Mouse (Mus musculus): Measurements from ENCODE around the gene Acbd5. TPM values are rescaled to one million over a fixed set of nuclear protein-coding genes. Genes with fewer than 3 reads are reported as not detected.

Acbd5 gene
- total and polyA plus RNA-seq, 3 experiments, result 10.9 to 15.2 (median 13.9) TPM

GRCm38 (mm10) chr2:23042189-23042588 lies 25.8 kb upstream of the Acbd5 start:
- no peaks in the 10 kb centered on the region for H3K27me3 ChIP-seq (replicated peaks)
- TF ChIP-seq TBP (conservative IDR thresholded peaks at IDR 0.05; ENCODE audit: low read depth, low read length) (no peak), USF2 (conservative IDR thresholded peaks at IDR 0.05; ENCODE audit: low read depth, low read length) (no peak), SIN3A (IDR thresholded peaks at IDR 0.05; ENCODE audit: low read length) (no peak)
- no peak for DNase-seq (ENCODE audit: extremely low read depth)
- peaks cover 21% of the 10 kb centered on the region for H3K79me2 ChIP-seq (replicated peaks; ENCODE audit: control insufficient read depth, extremely low read depth, insufficient read depth, poor library complexity, severe bottlenecking)
- no peaks in the 10 kb centered on the region for H3K9me3 ChIP-seq (replicated peaks; ENCODE audit: low read length)
- peaks cover 0 to 2% of the 10 kb centered on the region in 2 experiments for H3K36me3 ChIP-seq (replicated peaks in 1 of 2; ENCODE audit: control insufficient read depth in 1 of 2, insufficient read depth in 1 of 2, low read length in 1 of 2)
- in situ Hi-C loops (cut with MboI; ENCODE audit: low pct_ligation_motif_present, low pct_unique_long_range_greater_than_20kb, low sequenced_read_pairs), result no loop called here
- no peak overlapping the region for H3K9ac ChIP-seq (ENCODE audit: insufficient read depth, low read depth)
- H3K4me2 ChIP-seq (ENCODE audit: insufficient read depth, low read depth, poor library complexity, severe bottlenecking), result no peak overlapping the region
- dilution Hi-C loops (cut with MboI; ENCODE audit: extremely low pct_ligation_motif_present, extremely low pct_unique_long_range_greater_than_20kb, low sequenced_read_pairs), result no loop called here
- H3K27ac ChIP-seq (ENCODE audit: insufficient read depth, low read depth), result no peak overlapping the region
- H3K4me1 ChIP-seq (ENCODE audit: control insufficient read depth in 1 of 2, insufficient read depth in 2 of 2), result peaks cover 7 to 19% of the 10 kb centered on the region in 2 experiments
- H3K4me3 ChIP-seq (replicated peaks in 1 of 3; ENCODE audit: low read depth in 2 of 3, low read length in 2 of 3, poor library complexity in 1 of 3), result no peak overlapping the region

GRCm38 (mm10) chr2:23045703-23046102 lies 22.3 kb upstream of the Acbd5 start:
- Histone ChIP-seq H3K4me2 (ENCODE audit: insufficient read depth, low read depth, poor library complexity, severe bottlenecking) (no peak overlapping the region), H3K27ac (ENCODE audit: insufficient read depth, low read depth) (no peak overlapping the region), H3K9me3 (replicated peaks; ENCODE audit: low read length) (peaks cover 4% of the 10 kb centered on the region), H3K79me2 (replicated peaks; ENCODE audit: control insufficient read depth, extremely low read depth, insufficient read depth, poor library complexity, severe bottlenecking) (no peaks in the 10 kb centered on the region), H3K4me1 (ENCODE audit: control insufficient read depth in 1 of 2, insufficient read depth in 2 of 2) (peaks cover 4 to 8% of the 10 kb centered on the region in 2 experiments), H3K27me3 (replicated peaks) (no peaks in the 10 kb centered on the region), H3K4me3 (replicated peaks in 1 of 3; ENCODE audit: low read depth in 2 of 3, low read length in 2 of 3, poor library complexity in 1 of 3) (no peak overlapping the region), H3K36me3 (replicated peaks in 1 of 2; ENCODE audit: control insufficient read depth in 1 of 2, insufficient read depth in 1 of 2, low read length in 1 of 2) (no peaks in the 10 kb centered on the region), H3K9ac (ENCODE audit: insufficient read depth, low read depth) (no peak overlapping the region)
- in situ Hi-C loops (cut with MboI; ENCODE audit: low pct_ligation_motif_present, low pct_unique_long_range_greater_than_20kb, low sequenced_read_pairs) (no loop called here), dilution Hi-C loops (cut with MboI; ENCODE audit: extremely low pct_ligation_motif_present, extremely low pct_unique_long_range_greater_than_20kb, low sequenced_read_pairs) (no loop called here)
- DNase-seq (ENCODE audit: extremely low read depth), result no peak
- TF ChIP-seq EP300 (IDR thresholded peaks at IDR 0.05; ENCODE audit: low read length), result no peak
- TF ChIP-seq SMC3 (IDR thresholded peaks at IDR 0.05; ENCODE audit: low read depth, low read length), result no peak
- no peak for TF ChIP-seq USF1 (IDR thresholded peaks at IDR 0.05; ENCODE audit: low read depth, low read length)
- no peak for TF ChIP-seq GABPA (IDR thresholded peaks at IDR 0.05; ENCODE audit: insufficient replicate concordance, low read depth, low read length)
- TF ChIP-seq POLR2AphosphoS2 (IDR thresholded peaks at IDR 0.05; ENCODE audit: low read depth, low read length), result no peak
- no peak for TF ChIP-seq TBP (conservative IDR thresholded peaks at IDR 0.05; ENCODE audit: low read depth, low read length)
- no peak for TF ChIP-seq PAX5 (IDR thresholded peaks at IDR 0.05; ENCODE audit: low read length)
- no peak for TF ChIP-seq JUN (IDR thresholded peaks at IDR 0.05; ENCODE audit: insufficient read depth, low read depth, low read length)
- TF ChIP-seq USF2 (conservative IDR thresholded peaks at IDR 0.05; ENCODE audit: low read depth, low read length), result no peak
- TF ChIP-seq ZKSCAN1 (IDR thresholded peaks at IDR 0.05; ENCODE audit: borderline replicate concordance, low read depth, low read length), result no peak
- TF ChIP-seq ZMIZ1 (IDR thresholded peaks at IDR 0.05; ENCODE audit: low read depth, low read length), result no peak
- no peak for TF ChIP-seq NRF1 (IDR thresholded peaks at IDR 0.05; ENCODE audit: low read depth, low read length)

DNA sequence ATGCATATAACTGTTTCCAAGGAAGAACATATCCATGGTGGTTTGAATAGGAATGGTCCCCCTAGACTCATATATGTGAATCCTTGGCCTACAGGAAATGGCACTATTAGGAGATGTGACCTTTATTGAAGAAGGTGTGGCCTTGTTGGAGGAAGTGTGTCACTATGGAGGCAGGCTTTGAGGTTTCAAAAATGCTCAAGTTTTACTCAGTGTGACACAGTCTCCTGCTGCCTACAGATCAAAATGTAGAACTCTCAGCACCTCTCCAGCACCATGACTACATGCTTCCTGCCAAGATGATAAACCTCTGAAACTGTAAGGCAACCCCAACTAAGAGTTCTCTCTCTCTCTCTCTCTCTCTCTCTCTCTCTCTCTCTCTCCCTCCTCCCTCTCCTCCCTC lies 20.0 kb upstream of the Acbd5 start:
- in situ Hi-C loops (cut with MboI; ENCODE audit: low pct_ligation_motif_present, low pct_unique_long_range_greater_than_20kb, low sequenced_read_pairs) (no loop called here), dilution Hi-C loops (cut with MboI; ENCODE audit: extremely low pct_ligation_motif_present, extremely low pct_unique_long_range_greater_than_20kb, low sequenced_read_pairs) (no loop called here)
- DNase-seq (ENCODE audit: extremely low read depth), result no peak
- Histone ChIP-seq H3K4me1 (ENCODE audit: control insufficient read depth in 1 of 2, insufficient read depth in 2 of 2) (peaks cover 0 to 5% of the 10 kb centered on the region in 2 experiments; a peak in 1 of 4 replicates), H3K27me3 (replicated peaks) (no peaks in the 10 kb centered on the region), H3K9me3 (replicated peaks; ENCODE audit: low read length) (peaks cover 4% of the 10 kb centered on the region), H3K27ac (ENCODE audit: insufficient read depth, low read depth) (no peak overlapping the region), H3K36me3 (replicated peaks in 1 of 2; ENCODE audit: control insufficient read depth in 1 of 2, insufficient read depth in 1 of 2, low read length in 1 of 2) (no peaks in the 10 kb centered on the region), H3K9ac (ENCODE audit: insufficient read depth, low read depth) (no peak overlapping the region), H3K4me3 (replicated peaks in 1 of 3; ENCODE audit: low read depth in 2 of 3, low read length in 2 of 3, poor library complexity in 1 of 3) (no peak overlapping the region), H3K79me2 (replicated peaks; ENCODE audit: control insufficient read depth, extremely low read depth, insufficient read depth, poor library complexity, severe bottlenecking) (no peaks in the 10 kb centered on the region), H3K4me2 (ENCODE audit: insufficient read depth, low read depth, poor library complexity, severe bottlenecking) (no peak overlapping the region)
- TF ChIP-seq CHD2 (IDR thresholded peaks at IDR 0.05; ENCODE audit: low read length) (no peak), TBP (conservative IDR thresholded peaks at IDR 0.05; ENCODE audit: low read depth, low read length) (no peak), ZMIZ1 (IDR thresholded peaks at IDR 0.05; ENCODE audit: low read depth, low read length) (no peak), JUND (conservative IDR thresholded peaks at IDR 0.05; ENCODE audit: low read depth, low read length) (no peak), GABPA (IDR thresholded peaks at IDR 0.05; ENCODE audit: insufficient replicate concordance, low read depth, low read length) (no peak), MAX (IDR thresholded peaks at IDR 0.05; ENCODE audit: low read length) (no peak)

Data from CH12.LX (cell line).